Mouse (Mus musculus): Measurements from ENCODE around the gene Nptxr.

The Nptxr gene

GRCm38 (mm10) chr15:79790111-79790510 lies 14.5 kb downstream of the Nptxr start:
- DNase-seq (ENCODE audit: low spot score) = no peak

GRCm38 (mm10) chr15:79787815-79788214 lies 16.8 kb downstream of the Nptxr start:
- no peak for DNase-seq (ENCODE audit: low spot score)

DNA sequence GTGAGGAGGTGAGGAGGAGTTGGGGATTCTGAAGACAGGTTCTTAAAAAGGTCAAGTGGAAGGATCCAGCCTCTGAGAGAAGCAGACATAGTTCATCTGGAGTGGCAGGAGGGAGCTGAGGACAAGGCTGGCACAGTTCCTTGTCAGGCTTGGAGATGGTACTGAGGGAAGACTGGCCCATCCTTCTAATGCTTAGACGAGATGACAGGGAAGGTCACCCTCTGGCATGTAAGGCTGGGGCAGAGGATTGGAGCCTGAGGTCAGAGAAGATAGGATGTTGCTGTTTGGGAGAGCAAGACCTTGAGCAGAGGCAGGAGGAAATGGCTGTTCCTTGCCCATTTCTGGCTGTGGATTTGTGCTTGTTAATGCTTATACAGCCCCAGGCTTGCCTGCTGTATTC lies 19.5 kb downstream of the Nptxr start:
- DNase-seq (ENCODE audit: low spot score) = no peak

- DNase-seq (ENCODE audit: low spot score) = no peak
These were observed 26.8 kb downstream of the Nptxr start, which contains the start of gene Dnal4 for GRCm38 (mm10) chr15:79777749-79778148. Gene Dnal4, minus strand, starts transcription at chr15:79777849.

GRCm38 (mm10) chr15:79775662-79776061 lies 28.9 kb downstream of the Nptxr start:
- no peak for DNase-seq (ENCODE audit: low spot score)

GRCm38 (mm10) chr15:79774117-79775027 lies 30.2 kb downstream of the Nptxr start:
- DNase-seq (ENCODE audit: low spot score) = peak; percentile 98

- no peak for DNase-seq (ENCODE audit: low spot score)
These were observed 33.8 kb downstream of the Nptxr start for GRCm38 (mm10) chr15:79770629-79771240.

- no peak for DNase-seq (ENCODE audit: low spot score)
These were observed 36.3 kb downstream of the Nptxr start for GRCm38 (mm10) chr15:79768302-79768701.

GRCm38 (mm10) chr15:79767327-79767961 lies 37.1 kb downstream of the Nptxr start:
- no peak for DNase-seq (ENCODE audit: low spot score)

DNA sequence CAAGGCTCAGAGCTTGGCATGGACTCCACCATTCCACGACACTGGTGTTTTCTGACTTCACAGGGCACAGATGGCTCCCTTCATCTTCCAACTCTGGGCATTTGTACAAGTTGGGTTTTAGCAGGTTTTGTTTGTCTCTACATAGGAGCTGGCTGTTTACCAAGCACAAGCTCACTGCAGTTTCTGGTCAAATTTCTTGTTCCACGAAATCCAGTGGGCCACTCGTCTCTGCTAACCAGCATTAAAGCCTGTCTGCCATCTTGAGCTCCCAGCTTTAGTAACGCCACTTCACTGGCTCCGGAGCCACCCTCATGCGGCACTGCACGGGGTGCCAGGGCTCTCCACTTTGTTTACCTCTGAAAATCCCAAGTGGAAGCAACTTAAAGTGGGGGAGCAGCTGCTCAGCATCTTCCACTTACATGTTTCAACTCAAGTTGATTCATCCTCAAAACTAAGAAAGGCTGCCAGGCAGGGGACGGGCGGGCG lies 37.9 kb downstream of the Nptxr start:
- no peak for DNase-seq (ENCODE audit: low spot score)

DNA sequence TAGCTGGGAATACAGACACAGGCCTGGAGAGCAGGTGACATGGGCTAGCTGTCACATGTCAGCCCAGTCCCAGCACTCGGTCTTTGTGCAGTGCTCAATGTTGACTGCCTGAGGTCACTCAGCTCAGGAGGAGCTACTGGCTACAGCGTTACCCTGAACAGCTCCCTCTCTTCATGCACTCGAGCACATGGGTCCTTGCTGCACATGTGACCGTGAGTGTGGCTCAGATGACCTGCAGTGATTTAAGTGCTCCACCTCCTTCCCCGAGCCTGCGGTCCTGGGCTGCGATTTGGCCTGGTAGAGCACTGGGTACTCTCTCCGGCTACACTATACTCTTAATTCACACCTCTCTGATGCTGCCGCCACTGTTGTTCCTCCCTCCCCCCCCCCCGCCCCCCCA lies 38.4 kb downstream of the Nptxr start:
- no peak for DNase-seq (ENCODE audit: low spot score)

DNA sequence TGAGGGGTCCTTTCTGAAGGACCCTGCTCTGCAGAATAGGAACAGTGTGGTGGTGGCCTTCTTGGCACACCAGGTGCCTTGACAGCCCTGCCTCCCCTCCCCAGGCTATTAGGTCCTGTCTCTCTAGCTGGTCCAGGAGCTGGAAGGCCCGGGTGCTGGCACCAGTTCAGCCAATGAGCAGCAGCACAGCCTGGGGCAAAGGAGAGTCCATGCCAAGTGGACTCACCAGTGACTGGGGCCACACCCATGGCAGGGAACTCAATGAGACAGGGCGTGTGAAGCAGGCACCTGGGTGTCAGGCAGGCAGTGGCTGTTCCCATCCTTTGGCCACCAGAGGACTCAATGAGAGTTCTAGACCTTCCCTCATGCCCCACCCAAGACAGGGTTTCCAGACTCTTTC lies 39.2 kb downstream of the Nptxr start:
- no peak for DNase-seq (ENCODE audit: low spot score)

DNA sequence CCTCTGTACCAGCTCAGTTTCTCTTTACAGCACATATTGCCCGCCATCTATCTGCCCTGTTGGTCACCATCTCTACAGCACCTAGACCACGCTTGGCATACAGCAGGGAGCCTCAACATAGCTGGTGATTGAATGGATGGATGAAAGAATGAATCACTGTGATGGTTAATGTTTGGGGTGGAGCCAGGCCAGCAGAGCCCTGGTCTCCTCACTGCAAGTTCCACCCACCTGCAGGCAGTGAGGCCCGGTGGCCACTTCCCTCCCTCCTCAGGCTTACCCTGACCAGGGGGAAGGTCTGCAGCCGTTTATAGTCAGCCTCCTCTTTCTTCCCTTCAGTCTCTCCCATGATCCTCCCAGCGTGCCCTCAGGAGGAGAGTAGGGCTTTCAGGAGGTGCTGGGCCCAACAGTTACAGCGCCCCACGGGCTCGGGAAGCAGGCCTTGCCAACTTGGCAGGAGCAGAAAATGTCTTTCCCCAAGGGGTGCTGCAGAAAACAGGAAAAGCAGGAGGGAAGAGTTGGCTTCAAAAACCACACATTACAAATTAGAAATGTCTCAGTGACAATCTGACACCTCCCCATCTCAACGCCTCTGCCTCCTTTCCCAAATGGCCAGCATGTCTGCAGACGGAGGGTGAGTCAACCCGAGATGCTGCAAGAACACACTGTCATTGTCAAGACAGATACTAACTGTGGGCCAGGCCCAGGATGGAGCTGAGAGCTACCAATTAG lies 39.9 kb downstream of the Nptxr start:
- DNase-seq (ENCODE audit: low spot score) = no peak

DNA sequence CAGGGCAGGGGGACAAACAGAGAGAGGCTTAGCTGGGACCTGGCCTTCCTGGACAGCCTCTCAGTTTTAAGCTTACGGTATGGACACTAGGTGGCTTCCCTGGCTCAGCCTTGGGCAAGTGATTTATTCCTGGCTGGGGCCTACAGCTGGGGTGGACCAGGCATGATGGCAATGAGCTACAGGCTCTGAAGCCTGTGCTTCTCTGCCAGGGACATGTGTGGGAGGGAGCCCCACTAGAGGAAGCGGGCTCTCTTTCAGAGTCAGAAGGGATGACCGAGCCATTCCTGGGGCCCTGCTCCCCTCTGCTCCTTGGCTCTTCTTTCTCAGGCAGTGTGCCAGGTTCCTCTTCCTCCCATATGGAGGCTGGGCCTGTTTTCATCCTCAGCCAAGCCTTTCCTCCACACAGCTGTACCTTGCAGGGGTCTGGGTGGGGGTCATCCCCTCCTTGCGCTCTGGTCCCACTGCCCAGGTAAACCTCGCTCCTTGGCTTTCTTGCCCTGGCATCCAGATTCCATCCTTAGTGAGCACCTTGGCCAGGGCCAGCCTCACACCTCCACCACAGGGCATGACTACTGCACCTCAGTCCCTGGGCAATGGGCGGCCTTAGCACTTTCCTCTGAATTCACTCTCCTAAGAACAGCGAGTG lies 40.8 kb downstream of the Nptxr start:
- no peak for DNase-seq (ENCODE audit: low spot score)

GRCm38 (mm10) chr15:79763001-79763400 lies 41.6 kb downstream of the Nptxr start:
- no peak for DNase-seq (ENCODE audit: low spot score)

DNA sequence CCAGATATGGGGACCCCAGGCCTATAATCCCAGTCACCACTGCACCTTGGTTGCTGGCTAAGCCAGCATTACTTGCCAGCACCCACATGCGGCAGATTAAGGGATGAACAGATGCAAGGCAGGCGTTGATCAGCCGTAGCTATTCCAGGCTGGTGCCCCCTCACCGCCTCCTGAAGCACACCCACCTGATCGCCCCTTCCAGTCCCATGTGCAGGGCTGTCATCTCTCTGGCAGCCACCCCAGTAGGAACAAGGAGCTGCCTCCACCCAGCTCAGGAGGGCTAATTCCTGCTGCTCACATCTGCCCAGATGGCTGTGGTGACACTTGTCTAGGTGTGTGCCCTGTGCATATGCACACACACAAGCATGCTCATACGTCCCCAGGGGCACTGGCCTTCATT lies 43.6 kb downstream of the Nptxr start:
- no peak for DNase-seq (ENCODE audit: low spot score)

GRCm38 (mm10) chr15:79757118-79757517 lies 47.4 kb downstream of the Nptxr start:
- DNase-seq (ENCODE audit: low spot score) = no peak

- no peak for DNase-seq (ENCODE audit: low spot score)
These were observed 48.5 kb downstream of the Nptxr start for GRCm38 (mm10) chr15:79755977-79756625.

DNA sequence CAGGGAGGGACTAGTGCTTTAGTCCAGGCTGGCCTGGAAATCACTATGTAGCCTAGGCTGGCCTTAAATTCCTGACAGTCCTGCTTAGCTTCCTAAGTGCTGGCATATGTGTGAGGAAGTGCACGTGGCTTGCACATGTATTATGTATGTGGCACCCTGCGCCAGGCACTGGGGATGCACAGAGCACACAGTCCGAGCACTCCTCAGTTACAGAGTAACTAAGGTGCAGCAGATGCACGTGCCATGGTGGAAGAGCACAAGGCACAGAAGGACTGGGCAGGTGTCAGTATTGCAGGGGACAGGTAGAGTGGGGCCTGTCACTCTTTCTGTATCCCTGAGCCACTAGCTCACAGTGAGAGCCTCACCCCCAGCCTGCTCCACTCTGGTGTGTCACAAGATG lies 49.4 kb downstream of the Nptxr start:
- no peak for DNase-seq (ENCODE audit: low spot score)

GRCm38 (mm10) chr15:79753873-79754272 lies 50.7 kb downstream of the Nptxr start:
- DNase-seq (ENCODE audit: low spot score) = no peak

- DNase-seq (ENCODE audit: low spot score) = no peak
These were observed 51.2 kb downstream of the Nptxr start for GRCm38 (mm10) chr15:79753420-79753752.

Measured in embryo, embryonic 10 days (tissue).